Mouse (Mus musculus) stomach, embryonic 15.5 days (tissue): ENCODE data around the gene Rab11b. TPM values are rescaled to one million over a fixed set of nuclear protein-coding genes. Genes with fewer than 3 reads are reported as not detected.

Experiments used
- ATAC-seq: fragments of 200-750 bp; cut with Nextera tagmentation; 2 replicates; pipeline ENCODE4 v1.8.0; 2017; ENCODE audit warnings: low read depth, moderate number of reproducible peaks, moderate TSS enrichment; ENCODE audit not compliant: insufficient read depth, low FRiP score
- H3K27ac ChIP-seq: fragments of 300-500 bp; sonication (generic); 2 replicates; pipeline ENCODE4 v1.5.1; 2015; ENCODE audit warnings: mild to moderate bottlenecking, inconsistent platforms
- H3K27me3 ChIP-seq: fragments of 300-500 bp; sonication (generic); replicated peaks from 2 replicates; pipeline ENCODE4 v1.6.1; 2015; ENCODE audit warnings: inconsistent platforms
- H3K36me3 ChIP-seq: fragments of 300-500 bp; sonication (generic); 2 replicates; pipeline ENCODE4 v1.6.1; 2015; ENCODE audit warnings: inconsistent platforms
- H3K4me1 ChIP-seq: fragments of 300-500 bp; sonication (generic); 2 replicates; pipeline ENCODE4 v1.6.1; 2015; ENCODE audit warnings: inconsistent platforms
- H3K4me2 ChIP-seq: fragments of 300-500 bp; sonication (generic); 2 replicates; pipeline ENCODE4 v1.6.1; 2015; ENCODE audit warnings: mild to moderate bottlenecking, inconsistent platforms
- H3K4me3 ChIP-seq: fragments of 300-500 bp; sonication (generic); replicated peaks from 2 replicates; pipeline ENCODE4 v1.5.1; 2015; ENCODE audit warnings: inconsistent platforms
- H3K9ac ChIP-seq: fragments of 300-500 bp; sonication (generic); 2 replicates; pipeline ENCODE4 v1.6.1; 2015; ENCODE audit warnings: inconsistent platforms
- H3K9me3 ChIP-seq: fragments of 300-500 bp; sonication (generic); 2 replicates; pipeline ENCODE4 v1.6.1; 2016; ENCODE audit warnings: inconsistent platforms
- WGBS: fragments of 180-500 bp; shearing (Covaris S2); methylation state at CpG from one replicate; pipeline ENCODE4 v1.1.7; 2015; 5-methylcytosine and 5-hydroxymethylcytosine counted together
- polyA plus RNA-seq: library from polyadenylated mRNA; unstranded; fragments of >200 nt; fragmentation: Nextera tagmentation; extraction: Ambion mirVana; gene quantifications from 2 replicates; pipeline ENCODE4 v1.2.1, GENCODE M21; 2015

Rab11b gene
- 249 and 270 TPM in 2 replicates for polyA plus RNA-seq

DNA sequence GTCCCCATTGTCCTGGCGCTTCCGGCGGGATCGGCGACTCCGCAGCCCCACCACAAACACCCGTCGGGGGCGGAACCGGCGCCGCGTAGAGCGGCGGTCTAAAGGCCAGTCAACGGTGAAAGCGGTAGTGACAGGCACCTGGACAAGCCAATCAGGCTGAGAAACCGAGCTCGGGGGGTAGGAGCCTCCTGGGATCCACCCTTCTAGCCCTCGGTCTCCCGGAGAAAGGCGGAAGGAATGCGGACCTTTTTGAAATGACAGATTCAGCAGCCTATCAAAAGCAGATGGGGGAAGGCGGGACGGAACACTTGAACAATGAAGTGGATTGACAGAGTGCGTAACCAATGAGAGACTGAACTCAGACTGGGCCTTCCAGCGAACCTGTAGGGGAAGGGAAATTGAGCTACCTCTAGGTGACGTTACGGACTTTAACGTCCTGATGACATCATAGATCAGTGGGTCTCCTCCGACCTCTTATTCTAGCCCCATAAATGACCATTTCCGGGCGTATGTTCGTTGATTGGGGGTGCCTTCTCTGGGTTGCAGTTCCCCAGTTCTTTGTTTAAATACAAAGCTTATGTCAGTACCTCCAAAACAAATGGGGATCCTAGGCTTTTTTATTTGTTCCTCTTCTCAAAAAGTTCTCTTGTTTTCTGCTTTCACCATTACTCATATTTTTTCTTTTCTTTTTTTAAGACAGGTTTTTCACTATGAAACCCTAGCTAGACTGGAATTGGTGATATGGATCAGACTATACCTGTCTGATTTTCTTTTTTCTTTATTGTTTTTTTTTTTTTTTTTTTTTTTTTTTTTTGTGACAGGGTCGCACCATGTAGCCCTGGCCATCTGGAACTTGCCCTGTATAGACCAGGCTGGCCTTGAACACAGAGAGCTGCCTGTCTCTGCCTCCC lies at the start of gene Rab11b:
Rab11b (minus strand) TSS at position 276 of the 911 bp plus-strand sequence.
- H3K9me3 ChIP-seq = no peaks in the 10 kb centered on the region
- H3K4me2 ChIP-seq = peak within 1 kb of the TSS; percentile 75
- H3K36me3 ChIP-seq = no peaks in the 10 kb centered on the region
- no peaks in the 10 kb centered on the region for H3K27me3 ChIP-seq
- H3K4me1 ChIP-seq = peaks cover 30% of the 10 kb centered on the region; the same call in 1 of the 2 replicates
- peak within 1 kb of the TSS; percentile 100 for H3K27ac ChIP-seq
- 3% methylated on average over 35 of the region's 35 CpGs for WGBS
- peak within 1 kb of the TSS; percentile 77 for H3K4me3 ChIP-seq
- ATAC-seq = peak; percentile 98
- peak within 1 kb of the TSS; percentile 93 for H3K9ac ChIP-seq

DNA sequence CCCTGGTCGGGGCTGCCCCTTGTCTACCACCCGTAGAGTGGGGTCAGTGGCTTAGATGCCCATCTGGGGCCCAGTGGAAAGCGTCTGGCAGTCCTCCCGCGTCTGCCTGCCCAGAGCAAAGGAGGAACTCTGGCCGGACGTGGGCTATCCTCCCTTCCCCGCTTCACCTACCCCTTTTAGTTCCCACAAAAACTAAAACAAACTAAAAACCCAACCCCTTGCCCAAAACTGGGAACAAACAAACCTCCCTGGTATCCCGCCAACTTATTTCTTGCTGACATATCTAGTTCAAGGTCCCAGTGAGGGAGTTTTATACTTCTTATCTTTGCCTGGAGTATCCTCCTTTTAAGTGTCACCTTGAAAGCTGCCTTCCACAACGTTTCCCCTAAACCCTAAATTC lies 47.9 kb upstream of the Rab11b start:
- Histone ChIP-seq H3K36me3 (no peaks in the 10 kb centered on the region), H3K9ac (no peak overlapping the region), H3K27ac (no peak overlapping the region), H3K4me3 (no peak overlapping the region), H3K4me2 (no peak overlapping the region), H3K4me1 (0 out of 2 replicates have a peak, but pooled peaks cover 4% of the 10 kb centered on the region), H3K9me3 (no peaks in the 10 kb centered on the region), H3K27me3 (no peaks in the 10 kb centered on the region)
- no peak for ATAC-seq
- WGBS = 33% methylated on average over 10 of the region's 10 CpGs

DNA sequence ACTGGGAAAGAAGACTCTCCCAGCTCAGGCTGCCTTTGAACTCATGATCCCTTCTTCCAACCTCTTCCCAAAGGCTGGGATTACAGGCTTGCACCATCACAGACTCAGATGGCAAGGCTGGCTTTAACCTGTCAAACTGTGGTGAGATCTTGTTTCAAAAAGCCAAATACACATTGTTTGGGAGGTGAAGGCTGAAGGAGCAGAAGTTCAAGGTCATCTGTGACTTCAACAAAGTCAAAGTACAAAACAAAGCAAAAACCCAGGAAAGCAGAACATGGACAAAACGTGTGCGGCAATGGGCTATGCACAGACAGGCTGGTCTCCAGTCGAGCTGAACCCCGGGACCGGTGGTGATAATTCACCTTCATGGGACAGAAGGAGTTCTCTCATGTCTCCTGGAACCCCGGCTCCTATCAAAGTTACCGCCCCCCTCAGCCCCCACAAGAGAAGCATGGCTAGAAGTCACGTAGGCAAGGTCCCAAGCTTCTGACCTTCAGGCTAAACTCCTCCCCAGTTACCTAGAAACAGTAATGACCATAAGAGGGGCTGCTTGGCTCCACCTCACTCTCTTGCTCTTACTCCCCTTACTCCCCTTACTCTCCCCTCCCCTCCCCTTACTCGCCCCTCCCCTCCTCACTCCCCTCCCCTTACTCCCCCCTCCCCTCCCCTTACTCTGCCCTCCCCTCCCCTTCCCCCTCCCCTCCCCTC lies 47.0 kb upstream of the Rab11b start:
- no peak overlapping the region for H3K4me3 ChIP-seq
- ATAC-seq = no peak
- no peaks in the 10 kb centered on the region for H3K27me3 ChIP-seq
- H3K9ac ChIP-seq = no peak overlapping the region
- no peak overlapping the region for H3K27ac ChIP-seq
- WGBS = 45% methylated on average over 8 of the region's 9 CpGs
- no peaks in the 10 kb centered on the region for H3K9me3 ChIP-seq
- no peak overlapping the region for H3K4me2 ChIP-seq
- H3K36me3 ChIP-seq = no peaks in the 10 kb centered on the region
- H3K4me1 ChIP-seq = 0 out of 2 replicates have a peak, but pooled peaks cover 4% of the 10 kb centered on the region

DNA sequence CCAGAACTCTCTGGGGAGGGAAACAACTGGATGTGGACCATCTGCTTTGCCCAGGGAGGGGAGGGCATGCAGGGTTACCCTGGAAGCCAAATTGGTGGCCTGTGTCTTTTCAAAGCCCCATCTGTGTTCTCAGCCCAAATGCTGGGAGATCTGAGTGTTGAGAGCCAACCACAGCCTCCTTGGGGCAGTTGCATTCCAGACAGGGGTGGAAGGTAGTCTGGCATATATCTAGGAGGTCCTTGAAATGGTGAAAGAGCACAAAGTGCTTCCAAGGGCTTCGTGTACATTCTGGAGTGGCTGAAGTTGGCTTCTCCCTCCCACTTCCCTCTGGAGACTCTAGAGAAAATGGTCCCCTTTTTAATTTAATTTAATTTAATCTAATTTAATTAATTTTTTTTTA lies 44.4 kb upstream of the Rab11b start:
- no peak overlapping the region for H3K27ac ChIP-seq
- H3K9ac ChIP-seq = no peak overlapping the region
- 30% methylated on average over 1 of the region's 1 CpGs for WGBS
- no peaks in the 10 kb centered on the region for H3K36me3 ChIP-seq
- H3K4me1 ChIP-seq = no peaks in the 10 kb centered on the region
- no peaks in the 10 kb centered on the region for H3K27me3 ChIP-seq
- no peaks in the 10 kb centered on the region for H3K9me3 ChIP-seq
- no peak overlapping the region for H3K4me3 ChIP-seq
- H3K4me2 ChIP-seq = no peak overlapping the region
- no peak for ATAC-seq

DNA sequence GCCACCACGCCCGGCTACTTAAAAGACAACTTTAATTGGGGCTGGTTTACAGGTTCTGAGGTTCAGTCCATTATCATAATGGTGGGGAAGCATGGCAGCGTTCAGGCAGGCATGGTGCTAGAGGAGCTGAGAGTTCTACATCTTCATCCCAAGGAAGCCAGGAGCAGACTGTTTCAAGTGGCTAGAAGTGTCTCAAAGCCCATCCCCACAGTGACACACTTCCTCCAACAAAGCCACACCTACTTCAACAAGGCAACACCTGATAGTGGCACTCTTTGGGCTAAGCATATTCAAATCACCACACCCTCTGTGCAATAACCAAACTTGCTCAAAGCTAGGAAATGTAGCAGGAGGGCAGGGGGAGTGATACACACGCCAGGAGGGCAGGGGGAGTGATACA lies 43.9 kb upstream of the Rab11b start:
- Histone ChIP-seq H3K4me3 (no peak overlapping the region), H3K27me3 (no peaks in the 10 kb centered on the region), H3K4me2 (no peak overlapping the region), H3K9me3 (no peaks in the 10 kb centered on the region), H3K36me3 (no peaks in the 10 kb centered on the region), H3K4me1 (no peaks in the 10 kb centered on the region), H3K27ac (no peak overlapping the region), H3K9ac (no peak overlapping the region)
- 55% methylated on average over 4 of the region's 4 CpGs for WGBS
- ATAC-seq = no peak

DNA sequence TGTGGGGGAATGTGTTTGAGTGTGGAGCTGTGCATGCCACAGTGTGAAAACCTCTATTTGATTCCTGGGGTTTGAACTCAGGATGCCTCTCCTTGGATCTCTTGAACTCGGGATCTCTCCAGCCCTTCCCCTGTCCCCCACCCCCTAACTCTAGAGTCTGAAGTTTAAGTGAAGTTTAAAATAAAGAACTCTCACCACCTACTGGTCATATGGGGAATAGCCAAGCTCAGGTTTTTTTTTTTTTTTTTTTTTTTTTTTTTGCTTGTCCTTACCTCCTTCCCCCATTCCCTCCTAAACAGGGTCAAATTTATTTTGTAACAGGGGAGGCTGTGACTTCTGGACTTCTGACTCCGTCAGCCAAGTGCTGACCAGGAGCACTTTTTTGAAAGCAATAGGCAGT lies 41.9 kb upstream of the Rab11b start:
- no peak for ATAC-seq
- H3K4me1 ChIP-seq = no peaks in the 10 kb centered on the region
- H3K27me3 ChIP-seq = no peaks in the 10 kb centered on the region
- H3K36me3 ChIP-seq = no peaks in the 10 kb centered on the region
- 2% methylated on average over 2 of the region's 2 CpGs for WGBS
- no peak overlapping the region for H3K4me2 ChIP-seq
- H3K27ac ChIP-seq = no peak overlapping the region
- no peak overlapping the region for H3K9ac ChIP-seq
- no peak overlapping the region for H3K4me3 ChIP-seq
- H3K9me3 ChIP-seq = no peaks in the 10 kb centered on the region

DNA sequence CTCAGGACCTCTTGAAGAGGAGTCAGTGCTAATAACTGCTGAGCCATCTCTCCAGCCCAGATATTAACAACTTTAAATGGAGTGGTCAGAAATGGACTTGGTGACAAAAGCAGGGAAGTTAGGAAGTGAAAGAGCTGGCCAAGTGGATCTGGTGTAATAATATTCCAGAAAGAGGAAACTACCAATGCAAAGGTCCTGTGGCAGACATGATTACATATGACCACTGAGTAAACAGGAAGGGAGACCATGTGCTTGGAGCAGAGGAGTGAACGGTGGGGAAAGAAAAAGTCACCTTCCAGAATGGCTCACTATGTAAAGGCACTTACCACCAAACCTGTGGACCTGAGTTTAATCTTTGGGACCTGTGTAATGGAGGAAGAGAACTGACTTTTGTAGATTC lies 38.9 kb upstream of the Rab11b start:
- H3K9ac ChIP-seq = no peak overlapping the region
- no peak overlapping the region for H3K4me2 ChIP-seq
- no peaks in the 10 kb centered on the region for H3K4me1 ChIP-seq
- H3K9me3 ChIP-seq = no peaks in the 10 kb centered on the region
- no peak overlapping the region for H3K4me3 ChIP-seq
- H3K27ac ChIP-seq = no peak overlapping the region
- ATAC-seq = no peak
- no peaks in the 10 kb centered on the region for H3K36me3 ChIP-seq
- no peaks in the 10 kb centered on the region for H3K27me3 ChIP-seq
- WGBS = 39% methylated on average over 1 of the region's 1 CpGs

DNA sequence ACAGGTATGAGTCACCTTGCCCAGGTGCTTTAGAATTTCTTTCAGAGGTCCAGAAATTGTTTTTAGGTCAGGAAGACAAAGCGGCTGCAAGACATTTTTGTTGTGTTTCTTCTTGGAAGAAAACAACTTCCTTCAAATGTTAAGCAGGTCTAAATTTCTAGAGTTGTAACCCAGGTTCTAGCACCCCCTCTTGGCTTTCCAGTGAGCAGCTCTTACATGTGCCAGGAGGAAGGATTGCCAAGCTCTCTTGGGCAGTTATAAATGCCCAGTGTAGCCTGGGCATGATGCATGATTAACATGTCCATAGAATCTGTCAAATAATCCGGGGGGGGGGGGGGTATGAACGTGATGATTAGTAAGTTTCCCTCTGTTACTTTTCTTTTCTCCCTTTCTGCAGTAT lies 38.0 kb upstream of the Rab11b start:
- H3K4me2 ChIP-seq = no peak overlapping the region
- H3K27ac ChIP-seq = no peak overlapping the region
- H3K4me1 ChIP-seq = no peaks in the 10 kb centered on the region
- no peaks in the 10 kb centered on the region for H3K27me3 ChIP-seq
- H3K36me3 ChIP-seq = no peaks in the 10 kb centered on the region
- H3K9ac ChIP-seq = no peak overlapping the region
- no peaks in the 10 kb centered on the region for H3K9me3 ChIP-seq
- H3K4me3 ChIP-seq = no peak overlapping the region
- no peak for ATAC-seq
- WGBS = 45% methylated on average over 3 of the region's 3 CpGs

DNA sequence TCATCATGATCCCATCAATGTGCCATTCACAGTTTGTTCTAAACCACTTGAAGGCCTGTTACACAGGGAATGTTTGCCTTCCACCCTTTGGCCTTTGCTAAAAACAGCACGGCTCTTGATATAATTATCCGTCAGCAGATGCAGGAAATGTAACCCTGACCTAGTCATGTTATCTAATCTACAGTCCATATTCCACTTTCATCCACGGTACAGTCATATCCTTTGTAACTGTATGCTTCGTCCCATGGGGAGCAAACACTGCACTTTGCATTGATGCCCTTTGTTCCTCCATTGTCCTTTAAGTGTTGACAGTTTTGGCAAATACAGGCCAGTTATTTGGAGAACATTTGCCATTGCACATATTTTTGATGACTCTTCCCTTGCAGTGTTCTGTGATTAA lies 28.4 kb upstream of the Rab11b start:
- Histone ChIP-seq H3K9ac (no peak overlapping the region), H3K4me1 (no peaks in the 10 kb centered on the region), H3K36me3 (no peaks in the 10 kb centered on the region), H3K4me3 (no peak overlapping the region), H3K9me3 (no peaks in the 10 kb centered on the region), H3K27ac (0 out of 2 replicates have a peak overlapping the region, but pooled peaks have one; percentile 5), H3K4me2 (no peak overlapping the region), H3K27me3 (no peaks in the 10 kb centered on the region)
- 40% methylated on average over 4 of the region's 4 CpGs for WGBS
- ATAC-seq = peak; percentile 56; the same call in 1 of the 2 replicates

DNA sequence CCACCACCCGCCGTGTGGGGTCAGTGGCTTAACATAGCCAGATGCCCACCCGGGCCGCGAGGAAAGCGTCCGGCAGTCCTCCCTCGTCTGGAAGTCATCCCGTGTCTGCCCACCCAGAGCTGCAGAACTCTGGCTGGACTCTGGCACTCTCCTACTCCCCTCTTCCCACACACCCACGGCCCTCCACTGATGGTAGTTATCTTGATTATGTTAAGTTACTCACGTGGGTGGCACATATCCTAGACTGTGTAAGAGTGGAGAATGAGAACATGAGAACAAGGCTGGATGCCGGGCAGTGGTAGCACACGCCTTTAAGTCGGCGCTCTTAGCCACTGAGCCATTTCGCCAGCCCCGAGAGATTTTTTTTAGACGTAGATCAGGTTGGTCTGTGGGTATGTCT lies 26.0 kb upstream of the Rab11b start:
- Histone ChIP-seq H3K27me3 (no peaks in the 10 kb centered on the region), H3K4me3 (no peak overlapping the region), H3K36me3 (no peaks in the 10 kb centered on the region), H3K4me1 (peaks cover 13% of the 10 kb centered on the region), H3K9ac (no peak overlapping the region), H3K27ac (no peak overlapping the region), H3K4me2 (no peak overlapping the region), H3K9me3 (no peaks in the 10 kb centered on the region)
- ATAC-seq = no peak
- WGBS = 84% methylated on average over 18 of the region's 18 CpGs

DNA sequence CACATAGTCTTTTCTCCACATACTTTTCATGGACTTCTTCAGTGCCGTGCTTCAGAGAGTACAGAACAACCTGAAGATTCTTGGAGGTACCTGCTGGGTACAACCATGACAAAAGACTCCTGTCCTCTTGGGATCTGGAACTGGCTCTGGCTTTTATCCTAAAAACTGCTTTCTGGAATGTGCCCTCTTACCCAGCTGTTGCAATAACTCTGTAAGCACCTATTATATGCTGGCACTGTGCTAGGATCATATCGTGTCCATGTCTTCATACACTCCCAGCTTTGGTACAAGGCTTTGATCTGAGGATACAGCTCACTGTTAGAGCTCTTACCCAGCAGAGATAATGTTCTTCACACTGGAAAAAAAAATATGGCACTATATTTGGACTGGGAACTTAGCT lies 24.6 kb upstream of the Rab11b start:
- H3K4me1 ChIP-seq = peaks cover 19% of the 10 kb centered on the region
- no peak for ATAC-seq
- no peaks in the 10 kb centered on the region for H3K36me3 ChIP-seq
- no peak overlapping the region for H3K27ac ChIP-seq
- H3K4me3 ChIP-seq = no peak overlapping the region
- no peaks in the 10 kb centered on the region for H3K27me3 ChIP-seq
- no peak overlapping the region for H3K9ac ChIP-seq
- WGBS = 86% methylated on average over 2 of the region's 2 CpGs
- H3K4me2 ChIP-seq = no peak overlapping the region
- H3K9me3 ChIP-seq = no peaks in the 10 kb centered on the region

DNA sequence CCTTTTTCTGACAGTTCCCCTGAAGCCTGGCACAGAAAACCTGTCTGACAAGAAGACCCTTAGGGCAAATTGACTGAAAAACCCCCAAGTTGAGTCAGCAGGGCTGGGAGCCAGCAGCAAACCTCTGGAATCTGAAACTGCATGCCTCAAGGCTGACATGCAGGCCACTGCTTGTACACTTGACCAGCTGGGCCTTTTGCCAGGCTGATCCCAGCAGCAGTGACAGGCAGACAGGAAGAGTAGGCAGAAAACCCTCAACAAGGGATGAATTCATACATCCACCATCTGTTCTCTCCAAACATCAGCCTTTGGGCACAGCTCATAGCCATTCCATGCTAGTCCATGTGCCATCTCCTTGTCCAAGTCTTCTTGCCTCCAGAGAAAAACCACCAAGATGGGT lies 23.1 kb upstream of the Rab11b start:
- Histone ChIP-seq H3K9me3 (no peaks in the 10 kb centered on the region), H3K27me3 (no peaks in the 10 kb centered on the region), H3K4me2 (no peak overlapping the region), H3K9ac (no peak overlapping the region), H3K36me3 (no peaks in the 10 kb centered on the region), H3K4me3 (no peak overlapping the region), H3K4me1 (peaks cover 32% of the 10 kb centered on the region), H3K27ac (peak overlapping the region; percentile 27; the same call in 1 of the 2 replicates)
- ATAC-seq = no peak
